Mouse (Mus musculus) embryonic facial prominence, embryonic 14.5 days (tissue): ENCODE data around the gene Flg. TPM values are rescaled to one million over a fixed set of nuclear protein-coding genes. Genes with fewer than 3 reads are reported as not detected.

ENCODE experiments used
- ATAC-seq: fragments of 200-750 bp; cut with Nextera tagmentation; 2 replicates; pipeline ENCODE4 v1.8.0; 2017; ENCODE audit warnings: low read depth, moderate number of reproducible peaks, moderate TSS enrichment
- DNase-seq: peaks from one replicate; pipeline ENCODE4 v3.0.0-alpha.2; 2015; ENCODE audit warnings: low spot score
- H3K27ac ChIP-seq: fragments of 300-500 bp; sonication (generic); replicated peaks from 2 replicates; pipeline ENCODE4 v1.5.1; 2014; ENCODE audit warnings: low read depth, mild to moderate bottlenecking, low read length, moderate library complexity
- H3K27me3 ChIP-seq: fragments of 300-500 bp; sonication (generic); replicated peaks from 2 replicates; pipeline ENCODE4 v1.6.1; 2014; ENCODE audit warnings: low read length; ENCODE audit not compliant: control insufficient read depth, insufficient read depth
- H3K36me3 ChIP-seq: fragments of 300-500 bp; sonication (generic); 2 replicates; pipeline ENCODE4 v1.6.1; 2014; ENCODE audit warnings: low read length, mixed read lengths; ENCODE audit not compliant: control insufficient read depth, insufficient read depth
- H3K4me1 ChIP-seq: fragments of 300-500 bp; sonication (generic); 2 replicates; pipeline ENCODE4 v1.6.1; 2014; ENCODE audit warnings: antibody characterized with exemption, low read length; ENCODE audit not compliant: control insufficient read depth, insufficient read depth
- H3K4me2 ChIP-seq: fragments of 300-500 bp; sonication (generic); 2 replicates; pipeline ENCODE4 v1.6.1; 2014; ENCODE audit warnings: low read depth, mild to moderate bottlenecking, low read length, moderate library complexity, mixed read lengths
- H3K4me3 ChIP-seq: fragments of 300-500 bp; sonication (generic); 2 replicates; pipeline ENCODE4 v1.5.1; 2014; ENCODE audit warnings: low read depth, mild to moderate bottlenecking, low read length
- H3K9ac ChIP-seq: fragments of 300-500 bp; sonication (generic); 2 replicates; pipeline ENCODE4 v1.6.1; 2014; ENCODE audit warnings: low read depth, mild to moderate bottlenecking, low read length, moderate library complexity, mixed read lengths
- H3K9me3 ChIP-seq: fragments of 300-500 bp; sonication (generic); 2 replicates; pipeline ENCODE4 v1.6.1; 2016; ENCODE audit warnings: low read length; ENCODE audit not compliant: control insufficient read depth
- WGBS: fragments of 180-500 bp; shearing (Covaris S2); extraction: QIAGEN DNeasy Blood & Tissue Kit; methylation state at CpG from one replicate; pipeline ENCODE4 v1.1.7; 2014; 5-methylcytosine and 5-hydroxymethylcytosine counted together
- polyA plus RNA-seq: library from polyadenylated mRNA; unstranded; fragments of >200 nt; fragmentation: Nextera tagmentation; extraction: Ambion mirVana; gene quantifications from 2 replicates; pipeline ENCODE4 v1.2.1, GENCODE M21; 2014

Flg gene
- polyA plus RNA-seq, 1 experiment from 2014 or later: 2.3 TPM

GRCm38 (mm10) chr3:93340021-93340420 is 66.7 kb downstream of the Flg start:
- ATAC-seq (no peak), DNase-seq (no peak)
- WGBS: 88% methylated on average over 4 of the region's 4 CpGs

More at GRCm38 (mm10) chr3:93340021-93340420, 66.7 kb downstream of the Flg start:
- H3K4me3 ChIP-seq: no peak overlapping the region
- no peaks in the 10 kb centered on the region for H3K27me3 ChIP-seq
- H3K9me3 ChIP-seq: no peaks in the 10 kb centered on the region
- no peak overlapping the region for H3K9ac ChIP-seq
- H3K4me2 ChIP-seq: no peak overlapping the region
- H3K4me1 ChIP-seq: no peaks in the 10 kb centered on the region
- no peak overlapping the region for H3K27ac ChIP-seq
- no peaks in the 10 kb centered on the region for H3K36me3 ChIP-seq

Other genes starting within 250 kb of the Flg start
- gene Gm4858, start 204.7 kb upstream of the Flg start, polyA plus RNA-seq: not detected in 2 replicates
- 2.1 TPM in 2 replicates for gene Crnn, start 128.7 kb upstream of the Flg start, polyA plus RNA-seq
- gene Flg2, start 76.2 kb upstream of the Flg start, polyA plus RNA-seq: 0.04 TPM in 1 of 2 replicates, not detected in the other
- 1.3 and 6.5 TPM in 2 replicates for gene Hrnr, start 46.2 kb downstream of the Flg start, polyA plus RNA-seq
- 0.71 and 3.3 TPM in 2 replicates for gene Rptn, start 120.2 kb downstream of the Flg start, polyA plus RNA-seq
- 3.4 and 4.2 TPM in 2 replicates for gene Tchh, start 168.8 kb downstream of the Flg start, polyA plus RNA-seq
- gene Tchhl1, start 195.2 kb downstream of the Flg start, polyA plus RNA-seq: 0.18 TPM in 1 of 2 replicates, not detected in the other
- 1,533 and 1,735 TPM in 2 replicates for gene S100a11, start 247.0 kb downstream of the Flg start, polyA plus RNA-seq